Mouse (Mus musculus): Measurements from ENCODE around the gene Clybl. TPM values are rescaled to one million over a fixed set of nuclear protein-coding genes. Genes with fewer than 3 reads are reported as not detected.

Gene Clybl
- polyA plus RNA-seq, 1 experiment from 2014 or later, result 18.9 TPM

DNA sequence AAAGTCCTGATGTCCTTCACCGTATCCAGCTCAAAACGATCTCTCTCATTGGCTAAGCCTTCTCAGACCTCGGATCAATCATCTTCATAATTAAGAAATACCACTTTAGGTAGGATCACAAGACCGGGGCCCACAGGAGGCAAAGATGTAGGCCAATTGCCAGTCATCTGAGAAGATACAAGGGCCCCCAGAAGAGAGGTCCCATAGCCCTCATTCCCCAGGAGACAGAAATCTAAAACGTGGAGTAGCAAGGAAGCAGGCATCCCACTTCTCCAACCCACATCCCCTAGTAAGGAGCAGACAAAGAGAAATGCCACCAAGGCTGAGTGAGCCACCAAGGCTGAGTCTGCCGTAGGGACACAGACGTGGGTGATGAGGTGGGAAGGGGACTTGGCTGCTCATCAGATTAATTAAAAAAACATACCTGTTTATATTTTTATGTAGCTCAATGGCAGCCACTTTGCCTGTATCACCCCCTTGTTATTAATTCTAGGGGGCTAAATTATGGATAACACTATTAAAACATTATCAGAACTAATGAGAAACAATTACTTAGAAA is 223.2 kb downstream of the Clybl start:
- Histone ChIP-seq H3K27me3 (replicated peaks; ENCODE audit: control insufficient read depth, insufficient read depth, low read length) (peaks cover 13% of the 10 kb centered on the region; the same call in 1 of the 2 replicates), H3K9ac (ENCODE audit: low read length) (no peak overlapping the region), H3K4me3 (ENCODE audit: low read depth, low read length) (no peak overlapping the region), H3K4me2 (ENCODE audit: low read length) (no peak overlapping the region), H3K9me3 (replicated peaks; ENCODE audit: control insufficient read depth, low read length) (no peaks in the 10 kb centered on the region), H3K36me3 (ENCODE audit: control insufficient read depth, insufficient read depth, low read length) (no peaks in the 10 kb centered on the region), H3K4me1 (ENCODE audit: control insufficient read depth, insufficient read depth, low read length) (peaks cover 15% of the 10 kb centered on the region; the same call in 1 of the 2 replicates), H3K27ac (ENCODE audit: low read depth, low read length) (no peak overlapping the region)
- DNase-seq (ENCODE audit: low spot score) (no peak), ATAC-seq (no peak)
- WGBS, result 73% methylated on average over 7 of the region's 7 CpGs

DNA sequence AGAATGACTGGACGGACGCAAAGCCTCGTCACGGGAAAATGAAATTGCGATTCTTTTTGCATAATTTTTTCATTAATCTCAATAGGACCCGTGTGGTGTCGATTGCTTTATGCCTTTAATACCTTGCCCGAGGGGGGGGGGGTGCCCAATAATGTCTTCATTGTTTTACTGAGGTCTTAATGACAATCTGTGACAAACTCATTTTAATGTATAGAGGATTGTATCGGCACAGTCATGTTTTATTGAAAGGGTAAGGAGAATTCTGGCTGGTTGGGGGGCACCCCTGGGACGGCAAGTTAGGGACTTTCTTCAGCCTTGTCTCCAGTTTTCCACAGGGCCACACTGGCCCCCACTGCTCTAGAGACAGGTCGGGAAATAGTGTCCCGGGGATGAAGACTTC is 223.7 kb downstream of the Clybl start:
- ATAC-seq (no peak), DNase-seq (ENCODE audit: low spot score) (no peak)
- no peaks in the 10 kb centered on the region for H3K9me3 ChIP-seq (replicated peaks; ENCODE audit: control insufficient read depth, low read length)
- no peak overlapping the region for H3K27ac ChIP-seq (ENCODE audit: low read depth, low read length)
- H3K4me2 ChIP-seq (ENCODE audit: low read length), result peak overlapping the region; percentile 69
- H3K36me3 ChIP-seq (ENCODE audit: control insufficient read depth, insufficient read depth, low read length), result no peaks in the 10 kb centered on the region
- H3K27me3 ChIP-seq (replicated peaks; ENCODE audit: control insufficient read depth, insufficient read depth, low read length), result peaks cover 16% of the 10 kb centered on the region; the same call in 1 of the 2 replicates
- H3K9ac ChIP-seq (ENCODE audit: low read length), result no peak overlapping the region
- peaks cover 15% of the 10 kb centered on the region; the same call in 1 of the 2 replicates for H3K4me1 ChIP-seq (ENCODE audit: control insufficient read depth, insufficient read depth, low read length)
- WGBS, result 37% methylated on average over 12 of the region's 12 CpGs
- no peak overlapping the region for H3K4me3 ChIP-seq (ENCODE audit: low read depth, low read length)

DNA sequence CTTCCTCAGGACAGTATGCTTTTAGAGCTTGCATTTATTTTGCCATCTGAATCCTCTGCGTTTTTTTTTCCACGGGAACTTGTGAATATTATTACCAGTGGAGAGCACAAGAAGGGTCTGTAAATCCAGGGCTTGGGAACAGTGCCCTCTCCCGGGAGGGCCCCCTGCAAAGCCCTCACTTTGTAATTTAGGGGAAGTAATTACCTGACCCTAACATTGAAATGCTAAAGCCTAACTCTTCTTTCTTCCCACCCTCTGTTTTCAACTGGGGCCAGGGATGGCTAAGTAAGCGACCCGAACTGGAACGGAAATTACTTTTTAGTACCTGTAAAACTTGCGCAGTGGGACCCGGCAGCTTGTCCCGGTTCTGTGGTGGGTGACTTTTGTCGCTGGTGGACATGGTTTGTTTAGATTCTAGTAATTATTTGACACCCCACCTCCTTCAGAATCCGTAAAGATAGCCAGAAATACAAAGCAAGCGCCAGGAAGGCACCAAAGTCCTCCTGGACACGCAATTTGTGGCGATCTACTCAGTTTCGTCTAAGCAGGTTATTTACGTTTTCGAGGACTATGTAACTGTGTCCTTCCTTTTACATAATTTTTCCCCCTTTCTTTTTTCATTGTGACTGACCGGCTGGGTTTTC is 224.5 kb downstream of the Clybl start:
- no peaks in the 10 kb centered on the region for H3K36me3 ChIP-seq (ENCODE audit: control insufficient read depth, insufficient read depth, low read length)
- H3K9ac ChIP-seq (ENCODE audit: low read length), result peak overlapping the region; percentile 56
- H3K27ac ChIP-seq (ENCODE audit: low read depth, low read length), result peak overlapping the region; percentile 41
- H3K4me2 ChIP-seq (ENCODE audit: low read length), result peak overlapping the region; percentile 69
- whole genome bisulfite sequencing, result 3% methylated on average over 18 of the region's 18 CpGs
- ATAC-seq (no peak), DNase-seq (ENCODE audit: low spot score) (no peak)
- H3K27me3 ChIP-seq (replicated peaks; ENCODE audit: control insufficient read depth, insufficient read depth, low read length), result peaks cover 18% of the 10 kb centered on the region; the same call in 1 of the 2 replicates
- peak overlapping the region; percentile 26 for H3K4me3 ChIP-seq (ENCODE audit: low read depth, low read length)
- no peaks in the 10 kb centered on the region for H3K9me3 ChIP-seq (replicated peaks; ENCODE audit: control insufficient read depth, low read length)
- H3K4me1 ChIP-seq (ENCODE audit: control insufficient read depth, insufficient read depth, low read length), result peaks cover 15% of the 10 kb centered on the region; the same call in 1 of the 2 replicates

DNA sequence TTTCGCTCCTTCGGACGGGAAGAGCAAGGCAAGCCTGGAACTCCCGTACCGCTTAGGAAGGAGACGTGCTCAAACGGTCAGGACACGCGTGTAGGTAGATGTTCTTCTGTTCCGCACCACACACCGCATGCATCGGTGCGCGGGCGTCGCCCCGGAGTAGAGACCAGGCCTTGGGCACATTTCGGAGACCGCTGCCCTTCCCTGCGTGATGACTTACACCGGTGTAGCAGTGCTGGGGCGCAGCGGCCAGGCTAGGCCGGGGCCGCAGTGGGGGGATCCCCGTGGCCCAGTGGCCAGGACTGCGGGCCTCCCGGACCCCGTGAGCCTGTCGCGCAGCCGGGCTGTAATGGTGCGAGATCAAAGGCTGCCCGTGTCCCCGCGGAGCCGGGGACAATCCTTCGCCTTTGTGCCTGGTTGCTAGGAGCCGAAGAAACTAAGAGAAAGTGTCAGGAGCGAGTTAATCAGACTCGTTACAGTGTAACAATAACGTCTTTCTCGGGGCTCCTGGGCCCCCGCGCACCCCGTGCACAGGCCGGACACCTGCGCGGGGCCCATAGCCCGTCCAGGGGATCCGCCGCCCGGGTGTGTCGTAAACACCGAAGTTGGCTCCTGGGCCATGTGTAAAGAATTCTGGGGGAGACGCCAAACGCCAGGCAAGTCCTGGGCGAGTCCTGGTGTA is 225.2 kb downstream of the Clybl start:
- Histone ChIP-seq H3K27ac (ENCODE audit: low read depth, low read length) (peak overlapping the region; percentile 41), H3K9me3 (replicated peaks; ENCODE audit: control insufficient read depth, low read length) (no peaks in the 10 kb centered on the region), H3K9ac (ENCODE audit: low read length) (peak overlapping the region; percentile 56), H3K4me3 (ENCODE audit: low read depth, low read length) (peak overlapping the region; percentile 26), H3K4me1 (ENCODE audit: control insufficient read depth, insufficient read depth, low read length) (peaks cover 15% of the 10 kb centered on the region; the same call in 1 of the 2 replicates), H3K36me3 (ENCODE audit: control insufficient read depth, insufficient read depth, low read length) (no peaks in the 10 kb centered on the region), H3K27me3 (replicated peaks; ENCODE audit: control insufficient read depth, insufficient read depth, low read length) (peaks cover 18% of the 10 kb centered on the region; the same call in 1 of the 2 replicates), H3K4me2 (ENCODE audit: low read length) (peak overlapping the region; percentile 69)
- under 1% methylated on average over 58 of the region's 58 CpGs for WGBS
- ATAC-seq (peak; percentile 74), DNase-seq (ENCODE audit: low spot score) (peak; percentile 65)

DNA sequence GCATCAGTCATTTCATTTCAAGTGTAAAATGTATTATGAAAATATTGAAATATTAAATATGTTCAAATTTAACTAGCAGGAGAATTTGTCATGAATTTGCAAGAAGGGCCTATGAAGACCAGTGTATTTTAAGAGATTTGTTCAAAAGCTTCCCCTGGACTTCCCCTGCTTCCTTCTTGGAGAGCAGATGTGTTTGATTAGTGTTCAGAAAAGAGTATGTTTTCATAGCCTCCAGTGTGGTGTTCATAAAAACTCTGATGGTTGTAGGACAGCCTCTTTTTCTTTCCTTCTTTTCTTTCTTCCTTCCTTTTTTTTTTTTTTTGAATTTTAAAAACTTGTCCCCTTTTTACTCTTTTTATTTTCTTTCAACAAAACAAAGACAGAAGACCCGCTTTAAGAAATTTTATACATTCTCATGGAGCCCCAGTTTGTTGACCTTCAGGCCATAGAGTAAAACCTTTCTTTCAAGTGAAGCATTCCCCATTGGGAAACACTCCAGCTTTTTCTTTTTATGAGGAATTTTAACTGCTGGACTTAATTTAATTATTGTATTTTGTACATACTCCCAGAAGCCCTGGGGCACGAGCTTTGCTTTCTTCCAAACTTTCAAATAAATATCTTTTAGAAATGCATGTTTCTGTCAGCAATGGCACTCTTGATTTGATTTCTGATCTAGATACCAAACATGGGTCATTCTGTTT is 231.5 kb downstream of the Clybl start:
- Histone ChIP-seq H3K27ac (ENCODE audit: low read depth, low read length) (no peak overlapping the region), H3K4me2 (ENCODE audit: low read length) (no peak overlapping the region), H3K4me1 (ENCODE audit: control insufficient read depth, insufficient read depth, low read length) (peaks cover 8% of the 10 kb centered on the region), H3K4me3 (ENCODE audit: low read depth, low read length) (no peak overlapping the region), H3K9ac (ENCODE audit: low read length) (no peak overlapping the region), H3K36me3 (ENCODE audit: control insufficient read depth, insufficient read depth, low read length) (no peaks in the 10 kb centered on the region), H3K27me3 (replicated peaks; ENCODE audit: control insufficient read depth, insufficient read depth, low read length) (peaks cover 7% of the 10 kb centered on the region; the same call in 1 of the 2 replicates), H3K9me3 (replicated peaks; ENCODE audit: control insufficient read depth, low read length) (no peaks in the 10 kb centered on the region)
- 73% methylated on average over 2 of the region's 2 CpGs for WGBS
- DNase-seq (ENCODE audit: low spot score) (no peak), ATAC-seq (no peak)

DNA sequence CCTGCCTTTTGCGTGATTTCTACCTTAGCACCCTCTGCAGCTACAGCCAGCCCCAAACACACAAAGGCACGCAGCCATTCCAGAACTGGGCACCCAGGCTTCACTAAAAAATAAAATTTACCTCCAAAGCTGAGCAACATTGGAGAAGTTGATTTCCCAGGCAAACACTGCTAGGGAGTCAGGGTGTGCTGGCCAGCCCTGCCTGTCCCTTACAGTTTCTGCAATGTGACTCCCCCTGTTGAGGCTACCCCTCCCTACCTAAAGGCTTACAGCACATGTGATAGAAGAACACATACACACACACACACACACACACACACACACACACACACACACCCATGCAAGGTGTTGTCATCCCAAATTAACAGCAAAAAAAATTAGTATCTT is 232.0 kb downstream of the Clybl start:
- Histone ChIP-seq H3K4me2 (ENCODE audit: low read length) (no peak overlapping the region), H3K4me1 (ENCODE audit: control insufficient read depth, insufficient read depth, low read length) (peaks cover 8% of the 10 kb centered on the region), H3K9me3 (replicated peaks; ENCODE audit: control insufficient read depth, low read length) (no peaks in the 10 kb centered on the region), H3K4me3 (ENCODE audit: low read depth, low read length) (no peak overlapping the region), H3K27me3 (replicated peaks; ENCODE audit: control insufficient read depth, insufficient read depth, low read length) (0 out of 2 replicates have a peak, but pooled peaks cover 4% of the 10 kb centered on the region), H3K27ac (ENCODE audit: low read depth, low read length) (no peak overlapping the region), H3K9ac (ENCODE audit: low read length) (no peak overlapping the region), H3K36me3 (ENCODE audit: control insufficient read depth, insufficient read depth, low read length) (no peaks in the 10 kb centered on the region)
- WGBS, result 80% methylated on average over 2 of the region's 2 CpGs
- DNase-seq (ENCODE audit: low spot score) (no peak), ATAC-seq (no peak)

DNA sequence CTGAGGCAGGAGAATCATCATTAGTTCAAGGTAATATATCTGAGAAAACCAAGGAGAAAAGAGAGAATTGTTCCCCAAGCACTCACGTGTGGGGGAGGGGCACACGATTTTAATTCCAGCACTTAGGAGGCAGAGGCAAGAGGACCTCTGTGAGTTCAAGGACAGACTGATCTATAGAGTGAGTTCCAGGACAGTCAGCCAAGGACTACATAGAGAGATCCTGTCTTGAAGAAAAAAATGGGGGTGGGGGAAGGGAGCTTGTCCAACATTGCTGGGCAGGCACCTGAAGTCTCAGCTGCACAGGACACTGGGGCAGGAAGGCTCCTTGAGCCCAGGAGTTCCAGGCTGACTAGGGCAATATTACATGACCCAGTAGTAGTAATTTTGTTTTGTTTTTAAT is 233.3 kb downstream of the Clybl start:
- H3K36me3 ChIP-seq (ENCODE audit: control insufficient read depth, insufficient read depth, low read length), result no peaks in the 10 kb centered on the region
- H3K9ac ChIP-seq (ENCODE audit: low read length), result no peak overlapping the region
- no peak overlapping the region for H3K4me2 ChIP-seq (ENCODE audit: low read length)
- 93% methylated on average over 2 of the region's 2 CpGs for WGBS
- 0 out of 2 replicates have a peak, but pooled peaks cover 4% of the 10 kb centered on the region for H3K27me3 ChIP-seq (replicated peaks; ENCODE audit: control insufficient read depth, insufficient read depth, low read length)
- H3K27ac ChIP-seq (ENCODE audit: low read depth, low read length), result no peak overlapping the region
- no peaks in the 10 kb centered on the region for H3K9me3 ChIP-seq (replicated peaks; ENCODE audit: control insufficient read depth, low read length)
- H3K4me3 ChIP-seq (ENCODE audit: low read depth, low read length), result no peak overlapping the region
- H3K4me1 ChIP-seq (ENCODE audit: control insufficient read depth, insufficient read depth, low read length), result peaks cover 8% of the 10 kb centered on the region
- ATAC-seq (no peak), DNase-seq (ENCODE audit: low spot score) (no peak)

DNA sequence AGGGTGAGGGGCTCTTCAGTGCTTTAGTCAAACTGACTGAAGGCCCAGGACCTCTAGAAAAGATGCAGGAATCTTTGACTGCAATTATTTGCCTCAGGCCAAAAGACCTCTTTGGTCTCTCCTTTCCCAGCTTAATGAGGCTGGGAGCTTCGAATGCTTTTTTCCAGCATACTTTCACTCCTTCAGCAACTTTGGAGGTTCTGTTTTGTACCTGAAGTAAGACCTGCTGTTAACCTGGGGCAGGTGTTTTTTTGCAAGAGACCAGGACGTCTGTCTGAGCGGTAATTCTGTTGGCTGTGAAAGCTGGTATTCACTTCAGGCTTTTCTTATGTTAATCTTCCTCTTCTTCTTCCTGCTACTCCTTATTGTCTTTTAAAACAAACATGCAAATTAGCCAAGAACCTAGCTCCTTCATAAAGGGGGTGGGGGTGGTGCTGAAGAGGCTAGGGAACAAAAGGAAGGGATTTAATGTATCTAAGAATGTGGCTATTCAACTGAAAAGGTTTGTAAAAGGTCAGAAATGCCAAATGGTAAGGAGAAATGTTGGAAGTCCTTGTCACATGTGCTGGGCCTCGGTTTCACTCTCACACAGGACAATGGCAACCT is 234.8 kb downstream of the Clybl start:
- Histone ChIP-seq H3K36me3 (ENCODE audit: control insufficient read depth, insufficient read depth, low read length) (no peaks in the 10 kb centered on the region), H3K27me3 (replicated peaks; ENCODE audit: control insufficient read depth, insufficient read depth, low read length) (no peaks in the 10 kb centered on the region), H3K27ac (ENCODE audit: low read depth, low read length) (no peak overlapping the region), H3K4me3 (ENCODE audit: low read depth, low read length) (no peak overlapping the region), H3K9ac (ENCODE audit: low read length) (no peak overlapping the region), H3K4me1 (ENCODE audit: control insufficient read depth, insufficient read depth, low read length) (peaks cover 8% of the 10 kb centered on the region), H3K9me3 (replicated peaks; ENCODE audit: control insufficient read depth, low read length) (no peaks in the 10 kb centered on the region), H3K4me2 (ENCODE audit: low read length) (no peak overlapping the region)
- no peak for DNase-seq (ENCODE audit: low spot score)
- ATAC-seq, result no peak
- 5% methylated on average over 4 of the region's 4 CpGs for WGBS
